Mouse (Mus musculus) heart, embryonic 15.5 days (tissue): ENCODE results near the gene P3h1. TPM values are rescaled to one million over a fixed set of nuclear protein-coding genes. Genes with fewer than 3 reads are reported as not detected.

Experiments
- ATAC-seq: fragments of 200-750 bp; cut with Nextera tagmentation; replicated peaks from 2 replicates; pipeline ENCODE4 v1.8.0; 2017; ENCODE audit warnings: low read depth, moderate TSS enrichment; ENCODE audit not compliant: insufficient number of reproducible peaks, insufficient read depth, low FRiP score
- H3K27ac ChIP-seq: fragments of 300-500 bp; sonication (generic); 2 replicates; pipeline ENCODE4 v1.5.1; 2015; ENCODE audit warnings: mild to moderate bottlenecking, inconsistent platforms
- H3K27me3 ChIP-seq: fragments of 300-500 bp; sonication (generic); 2 replicates; pipeline ENCODE4 v1.6.1; 2015; ENCODE audit warnings: inconsistent platforms
- H3K36me3 ChIP-seq: fragments of 300-500 bp; sonication (generic); 2 replicates; pipeline ENCODE4 v1.6.1; 2015; ENCODE audit warnings: mild to moderate bottlenecking, inconsistent platforms
- H3K4me1 ChIP-seq: fragments of 300-500 bp; sonication (generic); replicated peaks from 2 replicates; pipeline ENCODE4 v1.6.1; 2015; ENCODE audit warnings: inconsistent platforms
- H3K4me2 ChIP-seq: fragments of 300-500 bp; sonication (generic); 2 replicates; pipeline ENCODE4 v1.6.1; 2015; ENCODE audit warnings: inconsistent platforms, mild to moderate bottlenecking, moderate library complexity
- H3K4me3 ChIP-seq: fragments of 300-500 bp; sonication (generic); 2 replicates; pipeline ENCODE4 v1.5.1; 2015; ENCODE audit warnings: mild to moderate bottlenecking, inconsistent platforms
- H3K9ac ChIP-seq: fragments of 300-500 bp; sonication (generic); 2 replicates; pipeline ENCODE4 v1.6.1; 2015; ENCODE audit warnings: mild to moderate bottlenecking, inconsistent platforms
- H3K9me3 ChIP-seq: fragments of 300-500 bp; sonication (generic); replicated peaks from 2 replicates; pipeline ENCODE4 v1.6.1; 2016; ENCODE audit warnings: inconsistent platforms
- WGBS: fragments of 180-500 bp; shearing (Covaris S2); methylation state at CpG from one replicate; pipeline ENCODE4 v1.1.7; 2015; ENCODE audit warnings: mixed read lengths; 5-methylcytosine and 5-hydroxymethylcytosine counted together
- polyA plus RNA-seq: library from polyadenylated mRNA; unstranded; fragments of >200 nt; fragmentation: Nextera tagmentation; extraction: Ambion mirVana; gene quantifications from 2 replicates; pipeline ENCODE4 v1.2.1, GENCODE M21; 2015

The P3h1 gene
- polyA plus RNA-seq, 1 experiment from 2014 or later = 29.1 TPM

GRCm38 (mm10) chr4:119195582-119196320 is 37.0 kb upstream of the P3h1 start:
- Histone ChIP-seq H3K9me3 (no peaks in the 10 kb centered on the region), H3K9ac (peak overlapping the region; percentile 80), H3K36me3 (no peaks in the 10 kb centered on the region), H3K27me3 (no peaks in the 10 kb centered on the region), H3K27ac (peak overlapping the region; percentile 76), H3K4me3 (peak overlapping the region; percentile 77), H3K4me1 (peaks cover 28% of the 10 kb centered on the region), H3K4me2 (peak overlapping the region; percentile 74)
- 10% methylated on average over 18 of the region's 18 CpGs for WGBS
- ATAC-seq = peak; percentile 9; the same call in 1 of the 2 replicates

GRCm38 (mm10) chr4:119198105-119198504 is 34.6 kb upstream of the P3h1 start:
- Histone ChIP-seq H3K4me2 (no peak overlapping the region), H3K4me3 (no peak overlapping the region), H3K9me3 (no peaks in the 10 kb centered on the region), H3K36me3 (peaks cover 6% of the 10 kb centered on the region; the same call in 1 of the 2 replicates), H3K27ac (no peak overlapping the region), H3K4me1 (peaks cover 28% of the 10 kb centered on the region), H3K9ac (no peak overlapping the region), H3K27me3 (no peaks in the 10 kb centered on the region)
- no peak for ATAC-seq
- 86% methylated on average over 6 of the region's 6 CpGs for WGBS

GRCm38 (mm10) chr4:119204672-119205071 is 28.0 kb upstream of the P3h1 start:
- WGBS = 16% methylated on average over 8 of the region's 8 CpGs
- Histone ChIP-seq H3K4me2 (no peak overlapping the region), H3K27ac (no peak overlapping the region), H3K9me3 (no peaks in the 10 kb centered on the region), H3K9ac (no peak overlapping the region), H3K36me3 (peaks cover 6% of the 10 kb centered on the region; the same call in 1 of the 2 replicates), H3K4me3 (no peak overlapping the region), H3K27me3 (no peaks in the 10 kb centered on the region), H3K4me1 (peaks cover 4% of the 10 kb centered on the region; the same call in 1 of the 2 replicates)
- no peak for ATAC-seq

GRCm38 (mm10) chr4:119216667-119217066 is 16.0 kb upstream of the P3h1 start:
- Histone ChIP-seq H3K36me3 (no peaks in the 10 kb centered on the region), H3K9me3 (no peaks in the 10 kb centered on the region), H3K9ac (no peak overlapping the region), H3K27ac (no peak overlapping the region), H3K4me3 (no peak overlapping the region), H3K4me1 (peaks cover 21% of the 10 kb centered on the region), H3K27me3 (no peaks in the 10 kb centered on the region), H3K4me2 (no peak overlapping the region)
- ATAC-seq = peak; percentile 67
- 61% methylated on average over 8 of the region's 8 CpGs for WGBS

GRCm38 (mm10) chr4:119218169-119218568 is 14.5 kb upstream of the P3h1 start, which contains the start of gene Tmem269:
Tmem269 (minus strand) TSS chr4:119218217.
- ATAC-seq = 0 out of 2 replicates have a peak, but pooled peaks have one; percentile 12
- no peaks in the 10 kb centered on the region for H3K36me3 ChIP-seq
- H3K27me3 ChIP-seq = no peaks in the 10 kb centered on the region
- H3K27ac ChIP-seq = no peak within 1 kb of the TSS
- no peak within 1 kb of the TSS for H3K4me2 ChIP-seq
- no peak within 1 kb of the TSS for H3K9ac ChIP-seq
- no peaks in the 10 kb centered on the region for H3K9me3 ChIP-seq
- H3K4me3 ChIP-seq = no peak within 1 kb of the TSS
- H3K4me1 ChIP-seq = peaks cover 21% of the 10 kb centered on the region
- 14% methylated on average over 11 of the region's 11 CpGs for WGBS

- no peak for ATAC-seq
- no peaks in the 10 kb centered on the region for H3K4me1 ChIP-seq
- H3K9ac ChIP-seq = no peak overlapping the region
- no peak overlapping the region for H3K4me2 ChIP-seq
- peaks cover 49% of the 10 kb centered on the region for H3K36me3 ChIP-seq
- 87% methylated on average over 1 of the region's 1 CpGs for WGBS
- H3K9me3 ChIP-seq = no peaks in the 10 kb centered on the region
- no peak overlapping the region for H3K4me3 ChIP-seq
- no peaks in the 10 kb centered on the region for H3K27me3 ChIP-seq
- no peak overlapping the region for H3K27ac ChIP-seq
Measured at GRCm38 (mm10) chr4:119223696-119224095, 9.0 kb upstream of the P3h1 start.

GRCm38 (mm10) chr4:119224534-119224933 is 8.2 kb upstream of the P3h1 start:
- ATAC-seq = no peak
- Histone ChIP-seq H3K9me3 (no peaks in the 10 kb centered on the region), H3K36me3 (peaks cover 49% of the 10 kb centered on the region), H3K4me3 (no peak overlapping the region), H3K4me2 (no peak overlapping the region), H3K4me1 (no peaks in the 10 kb centered on the region), H3K27me3 (no peaks in the 10 kb centered on the region), H3K27ac (no peak overlapping the region), H3K9ac (no peak overlapping the region)
- WGBS = 91% methylated on average over 3 of the region's 3 CpGs

- Histone ChIP-seq H3K27ac (no peak overlapping the region), H3K9ac (no peak overlapping the region), H3K4me1 (no peaks in the 10 kb centered on the region), H3K36me3 (peaks cover 49% of the 10 kb centered on the region), H3K4me2 (no peak overlapping the region), H3K9me3 (no peaks in the 10 kb centered on the region), H3K27me3 (no peaks in the 10 kb centered on the region), H3K4me3 (no peak overlapping the region)
- ATAC-seq = no peak
- 91% methylated on average over 9 of the region's 9 CpGs for WGBS
Measured at GRCm38 (mm10) chr4:119225719-119226118, 7.0 kb upstream of the P3h1 start.

GRCm38 (mm10) chr4:119226751-119227150 is 6.0 kb upstream of the P3h1 start:
- Histone ChIP-seq H3K4me2 (no peak overlapping the region), H3K4me3 (no peak overlapping the region), H3K4me1 (peaks cover 5% of the 10 kb centered on the region), H3K27ac (no peak overlapping the region), H3K27me3 (no peaks in the 10 kb centered on the region), H3K9me3 (no peaks in the 10 kb centered on the region), H3K36me3 (peaks cover 49% of the 10 kb centered on the region), H3K9ac (no peak overlapping the region)
- WGBS = 93% methylated on average over 11 of the region's 11 CpGs
- no peak for ATAC-seq

- Histone ChIP-seq H3K4me2 (peak overlapping the region; percentile 84), H3K4me3 (peak overlapping the region; percentile 77), H3K36me3 (peaks cover 25% of the 10 kb centered on the region), H3K27ac (peak overlapping the region; percentile 65), H3K9me3 (no peaks in the 10 kb centered on the region), H3K9ac (peak overlapping the region; percentile 81), H3K27me3 (no peaks in the 10 kb centered on the region), H3K4me1 (peaks cover 20% of the 10 kb centered on the region)
- ATAC-seq = peak; percentile 21
- WGBS = under 1% methylated on average over 36 of the region's 36 CpGs
Measured at GRCm38 (mm10) chr4:119233256-119233901, 664 bp downstream of the P3h1 start.

GRCm38 (mm10) chr4:119234348-119234747 is 1.6 kb downstream of the P3h1 start:
- ATAC-seq = no peak
- H3K36me3 ChIP-seq = peaks cover 23% of the 10 kb centered on the region
- H3K4me1 ChIP-seq = peaks cover 21% of the 10 kb centered on the region
- H3K4me2 ChIP-seq = peak overlapping the region; percentile 84
- H3K9me3 ChIP-seq = no peaks in the 10 kb centered on the region
- peak overlapping the region; percentile 81 for H3K9ac ChIP-seq
- 55% methylated on average over 3 of the region's 3 CpGs for WGBS
- H3K27me3 ChIP-seq = no peaks in the 10 kb centered on the region
- peak overlapping the region; percentile 65; the same call in 1 of the 2 replicates for H3K27ac ChIP-seq
- H3K4me3 ChIP-seq = peak overlapping the region; percentile 77
